In the genomic region with DNA sequence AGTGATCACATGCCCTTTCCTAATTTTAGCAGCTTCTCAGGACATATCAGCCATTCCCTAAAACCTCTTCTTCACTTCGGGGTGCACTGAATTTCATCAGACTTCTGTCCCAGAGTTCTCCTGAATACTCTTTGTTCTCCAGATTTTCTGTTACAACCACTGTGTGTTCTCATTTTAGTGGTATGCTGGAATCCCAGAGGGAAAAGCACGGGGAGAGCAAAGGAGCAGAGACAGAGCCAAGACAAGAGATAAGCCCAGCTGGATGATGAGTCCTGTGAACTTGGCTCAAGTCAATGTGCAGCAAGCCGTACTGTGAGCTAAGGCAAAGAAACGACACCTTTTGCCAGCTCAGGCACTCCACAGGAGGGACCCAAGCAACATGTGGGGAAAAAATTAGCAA, we compare ENCODE assay signal across 23 mouse cellular contexts.
A peak's percentile ranks its signal among the peaks of the same experiment; 100 is the strongest.
DNase-seq lines count a peak whose midpoint lies in the region; ATAC-seq and TF ChIP-seq lines count a peak whose summit lies in the region.
"Had no signal": no experiment of that assay in that cellular context is flagged by ENCODE, and none has a peak within 500 bp of the region (broad histone marks: within the 10 kb centered on the region; RNA-seq: fewer than 3 reads in every experiment).

No protein-coding gene starts in this region.

- DNase-seq in embryonic facial prominence, embryonic 14.5 days (ENCODE audit: low spot score): peak; percentile 38
- DNase-seq in embryonic facial prominence, embryonic 10.5 days (ENCODE audit: low spot score): no peak
- peak; percentile 20 to 35 for DNase-seq in heart, adult 2 months
- DNase-seq in 3T3-L1 (ENCODE audit: low read depth, low spot score): peak; percentile 34
- peak; percentile 50 to 61 for DNase-seq in heart, postnatal 10 days
- DNase-seq in neural tube, embryonic 10.5 days (ENCODE audit: extremely low spot score, low spot score): no peak
- DNase-seq in cerebellum, adult 11 months: no peak
- DNase-seq: adrenal gland, postnatal 36 days; cerebellum, adult 8-10 months; forebrain, postnatal 0 days; liver, embryonic 13.5 days; right cerebral cortex, adult 18-20 months; thymus, postnatal 36 days had no signal

- H3K4me1 ChIP-seq in embryonic facial prominence, embryonic 14.5 days (ENCODE audit: control insufficient read depth, insufficient read depth, low read length): 0 out of 2 replicates have a peak, but pooled peaks cover 9% of the 10 kb centered on the region
- H3K4me1 ChIP-seq in embryonic facial prominence, embryonic 10.5 days: peaks cover 5% of the 10 kb centered on the region
- H3K4me1 ChIP-seq in heart, adult 2 months (ENCODE audit: control insufficient read depth, insufficient read depth, low read length): no peaks in the 10 kb centered on the region
- peaks cover 8% of the 10 kb centered on the region for H3K4me1 ChIP-seq in heart, embryonic 12.5 days (replicated peaks)
- H3K4me1 ChIP-seq: kidney, embryonic 15.5 days; liver, embryonic 13.5 days; lung, embryonic 15.5 days had no signal

- H3K4me2 ChIP-seq in embryonic facial prominence, embryonic 14.5 days (ENCODE audit: low read depth, low read length): no peak overlapping the region
- no peak overlapping the region for H3K4me2 ChIP-seq in heart, embryonic 12.5 days
- H3K4me2 ChIP-seq: kidney, embryonic 15.5 days; limb, embryonic 12.5 days; liver, embryonic 13.5 days; lung, embryonic 15.5 days; midbrain, embryonic 12.5 days; neural tube, embryonic 13.5 days had no signal

- no peaks in the 10 kb centered on the region for H3K79me2 ChIP-seq in heart, adult 2 months (replicated peaks; ENCODE audit: control insufficient read depth, insufficient read depth, low read length)

- no peak for ATAC-seq in embryonic facial prominence, embryonic 14.5 days (ENCODE audit: low read depth)
- no peak for ATAC-seq in heart, embryonic 12.5 days (ENCODE audit: insufficient number of reproducible peaks, low FRiP score)
- ATAC-seq: forebrain, postnatal 0 days; hindbrain, postnatal 0 days; intestine, postnatal 0 days had no signal

- no peak for TF ChIP-seq CTCF in heart, adult 2 months (IDR thresholded peaks at IDR 0.05)

- no peaks in the 10 kb centered on the region for H3K9me3 ChIP-seq in embryonic facial prominence, embryonic 14.5 days (ENCODE audit: control insufficient read depth, low read length)
- H3K9me3 ChIP-seq in embryonic facial prominence, embryonic 10.5 days: no peaks in the 10 kb centered on the region
- H3K9me3 ChIP-seq in heart, embryonic 12.5 days (replicated peaks): no peaks in the 10 kb centered on the region
- H3K9me3 ChIP-seq: G1E; kidney, embryonic 15.5 days; limb, embryonic 12.5 days; liver, embryonic 13.5 days; lung, embryonic 15.5 days; midbrain, embryonic 12.5 days; neural tube, embryonic 13.5 days had no signal

- no peak overlapping the region for H3K4me3 ChIP-seq in embryonic facial prominence, embryonic 14.5 days (ENCODE audit: low read depth, low read length)
- H3K4me3 ChIP-seq in embryonic facial prominence, embryonic 10.5 days: no peak overlapping the region
- no peak overlapping the region for H3K4me3 ChIP-seq in heart, adult 2 months
- H3K4me3 ChIP-seq in heart, embryonic 12.5 days: no peak overlapping the region
- H3K4me3 ChIP-seq: erythroblast, embryonic 14.5 days; kidney, embryonic 15.5 days; limb, embryonic 12.5 days; liver, embryonic 13.5 days; lung, embryonic 15.5 days; midbrain, embryonic 12.5 days; neural tube, embryonic 13.5 days had no signal

- no peaks in the 10 kb centered on the region for H3K36me3 ChIP-seq in embryonic facial prominence, embryonic 14.5 days (ENCODE audit: control insufficient read depth, insufficient read depth, low read length)
- H3K36me3 ChIP-seq in embryonic facial prominence, embryonic 10.5 days (replicated peaks): no peaks in the 10 kb centered on the region
- H3K36me3 ChIP-seq in heart, adult 2 months (ENCODE audit: control insufficient read depth, insufficient read depth, low read length): no peaks in the 10 kb centered on the region
- no peaks in the 10 kb centered on the region for H3K36me3 ChIP-seq in heart, embryonic 12.5 days
- H3K36me3 ChIP-seq: G1E; kidney, embryonic 15.5 days; limb, embryonic 12.5 days; liver, embryonic 13.5 days; lung, embryonic 15.5 days; midbrain, embryonic 12.5 days; neural tube, embryonic 13.5 days had no signal

- 54% methylated on average over 4 of the region's 4 CpGs for WGBS in embryonic facial prominence, embryonic 14.5 days
- WGBS in embryonic facial prominence, embryonic 10.5 days: 71% methylated on average over 4 of the region's 4 CpGs
- 19% methylated on average over 4 of the region's 4 CpGs for WGBS in heart, adult 2 months
- 21% methylated on average over 4 of the region's 4 CpGs for whole genome bisulfite sequencing in heart, embryonic 12.5 days

- no peak for TF ChIP-seq POLR2A in heart, adult 2 months (IDR thresholded peaks at IDR 0.05; ENCODE audit: insufficient read depth, low read depth, low read length)

- H3K27ac ChIP-seq in embryonic facial prominence, embryonic 14.5 days (replicated peaks; ENCODE audit: low read depth, low read length): no peak overlapping the region
- no peak overlapping the region for H3K27ac ChIP-seq in embryonic facial prominence, embryonic 10.5 days (replicated peaks)
- no peak overlapping the region for H3K27ac ChIP-seq in heart, adult 2 months
- H3K27ac ChIP-seq in heart, embryonic 12.5 days (ENCODE audit: poor library complexity, severe bottlenecking): no peak overlapping the region
- H3K27ac ChIP-seq: hindbrain, postnatal 0 days; kidney, embryonic 15.5 days; limb, embryonic 12.5 days; liver, embryonic 13.5 days; lung, embryonic 15.5 days; midbrain, embryonic 12.5 days; neural tube, embryonic 13.5 days had no signal

- H3K27me3 ChIP-seq in embryonic facial prominence, embryonic 14.5 days (replicated peaks; ENCODE audit: control insufficient read depth, insufficient read depth, low read length): no peaks in the 10 kb centered on the region
- H3K27me3 ChIP-seq in embryonic facial prominence, embryonic 10.5 days (replicated peaks; ENCODE audit: low read depth, poor library complexity, severe bottlenecking): no peaks in the 10 kb centered on the region
- no peaks in the 10 kb centered on the region for H3K27me3 ChIP-seq in heart, adult 2 months (ENCODE audit: control insufficient read depth, insufficient read depth, low read length)
- no peaks in the 10 kb centered on the region for H3K27me3 ChIP-seq in heart, embryonic 12.5 days (replicated peaks)
- H3K27me3 ChIP-seq: kidney, embryonic 15.5 days; limb, embryonic 12.5 days; liver, embryonic 13.5 days; lung, embryonic 15.5 days; midbrain, embryonic 12.5 days; neural tube, embryonic 13.5 days had no signal

- intact Hi-C loops in heart, adult 2 months (cut with DNase I): no loop called here
- intact Hi-C loops in heart, postnatal 10 days (cut with DNase I): no loop called here

- no peak overlapping the region for H3K9ac ChIP-seq in embryonic facial prominence, embryonic 14.5 days (ENCODE audit: low read depth, low read length)
- no peak overlapping the region for H3K9ac ChIP-seq in heart, adult 2 months (ENCODE audit: low read depth, low read length)
- H3K9ac ChIP-seq in heart, embryonic 12.5 days: no peak overlapping the region
- H3K9ac ChIP-seq: forebrain, postnatal 0 days; kidney, embryonic 15.5 days; limb, embryonic 12.5 days; liver, embryonic 13.5 days; lung, embryonic 15.5 days; midbrain, embryonic 12.5 days; neural tube, embryonic 13.5 days had no signal

- no peak for TF ChIP-seq EP300 in heart, adult 2 months (IDR thresholded peaks at IDR 0.05; ENCODE audit: insufficient read depth, low read depth, low read length)

Comparison
In these comparisons a context has a peak if more than half of its experiments do, and no peak if none do; other contexts are left out.
1. DNase-seq: peak in embryonic facial prominence, embryonic 14.5 days (single experiment), heart, adult 2 months (2 of 2), 3T3-L1 (single experiment) and heart, postnatal 10 days (2 of 2); none in embryonic facial prominence, embryonic 10.5 days (single experiment), neural tube, embryonic 10.5 days (single experiment) and cerebellum, adult 11 months (single experiment).